Mouse (Mus musculus) heart, adult 2 months (tissue): Measurements from ENCODE around the gene Dynlt1c.
"Not testable (repeated sequence)": the region's sequence is repeated elsewhere in the genome, so short reads cannot be mapped to it uniquely, and the experiment has no call there.

ENCODE experiments used
- CTCF ChIP-seq: fragments of 200-600 bp; IDR thresholded peaks from 2 replicates; pipeline ENCODE4 v1.8.1; 2022; ENCODE audit warnings: antibody characterized with exemption, mild to moderate bottlenecking, moderate library complexity
- EP300 ChIP-seq: fragments of 200-500 bp; IDR thresholded peaks from 2 replicates; pipeline ENCODE4 v1.6.1; 2011; ENCODE audit warnings: low read depth, low read length, control low read depth; ENCODE audit not compliant: insufficient read depth
- POLR2A ChIP-seq: fragments of 200-500 bp; IDR thresholded peaks from 2 replicates; pipeline ENCODE4 v1.6.1; 2011; ENCODE audit warnings: mild to moderate bottlenecking, low read depth, low read length, control low read depth; ENCODE audit not compliant: insufficient read depth

DNA sequence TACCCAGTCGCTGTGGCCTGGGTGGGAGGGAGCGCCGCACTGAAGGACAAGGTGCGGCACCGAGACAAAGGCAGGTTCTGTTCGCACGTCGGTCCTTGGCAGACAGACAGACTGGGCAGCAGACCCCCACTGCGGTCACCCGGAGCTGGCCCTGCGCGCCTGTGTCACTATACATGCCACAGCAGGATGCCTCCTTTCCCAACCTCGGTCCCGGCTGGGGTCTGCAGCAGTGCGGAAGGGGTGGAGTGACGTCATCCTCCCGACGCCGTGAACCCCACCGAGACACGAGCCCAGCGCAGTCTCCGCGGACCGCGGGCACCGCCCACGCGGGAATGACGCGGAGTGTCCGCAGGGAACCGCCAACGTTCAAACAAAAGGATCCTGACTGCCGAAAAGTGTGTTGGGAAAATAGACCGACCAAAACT, 53.6 kb downstream of the Dynlt1c start:
- not testable (repeated sequence) for TF ChIP-seq POLR2A, CTCF, EP300
